Mouse (Mus musculus) bone marrow macrophage, adult 2 months (primary cell): Measurements from ENCODE around the gene Srd5a3. TPM values are rescaled to one million over a fixed set of nuclear protein-coding genes. Genes with fewer than 3 reads are reported as not detected.
A peak's percentile ranks its signal among the peaks of the same experiment; 100 is the strongest.
"Not testable (repeated sequence)": the region's sequence is repeated elsewhere in the genome, so short reads cannot be mapped to it uniquely, and the experiment has no call there.

Experiments used
- H3K27ac ChIP-seq: 2 replicates; pipeline ENCODE4 v1.5.1; 2012; ENCODE audit warnings: low read depth, low read length; ENCODE audit not compliant: insufficient read depth
- H3K4me1 ChIP-seq: 2 replicates; pipeline ENCODE4 v1.6.1; 2012; ENCODE audit warnings: low read length; ENCODE audit not compliant: control insufficient read depth, insufficient read depth
- H3K4me3 ChIP-seq: 2 replicates; pipeline ENCODE4 v1.5.1; 2012; ENCODE audit warnings: mild to moderate bottlenecking, low read length, moderate library complexity; ENCODE audit not compliant: insufficient read depth
- CTCF ChIP-seq: IDR thresholded peaks from 2 replicates; pipeline ENCODE4 v1.5.1; 2012; ENCODE audit warnings: low read depth, mild to moderate bottlenecking, low read length, moderate library complexity
- POLR2A ChIP-seq: IDR thresholded peaks from 2 replicates; pipeline ENCODE4 v1.6.1; 2012; ENCODE audit warnings: mild to moderate bottlenecking, low read depth, low read length, borderline replicate concordance
- polyA plus RNA-seq: library from polyadenylated mRNA; stranded (reverse); fragments of >200 nt; gene quantifications from 2 replicates; pipeline ENCODE4 v1.2.4, GENCODE M21; 2012; ENCODE audit not compliant: missing spikeins, insufficient read depth, insufficient read length

Gene Srd5a3
- polyA plus RNA-seq, result 57.3 and 60.0 TPM in 2 replicates

GRCm38 (mm10) chr5:76139808-76140729, at the start of gene Srd5a3:
TSS of gene Srd5a3 (plus strand) at chr5:76140271.
- TF ChIP-seq CTCF, result no peak; the same call in 1 of the 2 replicates
- TF ChIP-seq POLR2A, result 0 out of 2 replicates have a peak, but pooled peaks have one; percentile 17
- Histone ChIP-seq H3K4me1 (peaks cover 43% of the 10 kb centered on the region), H3K27ac (peak within 1 kb of the TSS; percentile 90), H3K4me3 (peak within 1 kb of the TSS; percentile 75)

- H3K4me1 ChIP-seq, H3K4me3 ChIP-seq, H3K27ac ChIP-seq: not testable (repeated sequence)
These were observed 36.3 kb upstream of the Srd5a3 start for GRCm38 (mm10) chr5:76103809-76104208.

- no peaks in the 10 kb centered on the region for H3K4me1 ChIP-seq
- TF ChIP-seq CTCF, result no peak
- TF ChIP-seq POLR2A, result no peak
- H3K4me3 ChIP-seq, result no peak overlapping the region
- H3K27ac ChIP-seq, result no peak overlapping the region
These were observed 32.8 kb upstream of the Srd5a3 start for GRCm38 (mm10) chr5:76107306-76107705.

GRCm38 (mm10) chr5:76108496-76108895, 31.6 kb upstream of the Srd5a3 start:
- H3K4me1 ChIP-seq, result no peaks in the 10 kb centered on the region
- H3K4me3 ChIP-seq, result no peak overlapping the region
- no peak overlapping the region for H3K27ac ChIP-seq
- TF ChIP-seq CTCF, result no peak
- TF ChIP-seq POLR2A, result no peak

GRCm38 (mm10) chr5:76111173-76111572, 28.9 kb upstream of the Srd5a3 start:
- H3K4me3 ChIP-seq, result no peak overlapping the region
- H3K27ac ChIP-seq, result no peak overlapping the region
- no peaks in the 10 kb centered on the region for H3K4me1 ChIP-seq
- TF ChIP-seq POLR2A, result no peak

- Histone ChIP-seq H3K4me1 (no peaks in the 10 kb centered on the region), H3K4me3 (no peak overlapping the region), H3K27ac (no peak overlapping the region)
- TF ChIP-seq CTCF (no peak), POLR2A (no peak)
These were observed 28.1 kb upstream of the Srd5a3 start for GRCm38 (mm10) chr5:76112016-76112415.

GRCm38 (mm10) chr5:76115436-76116041, 24.5 kb upstream of the Srd5a3 start:
- H3K4me3 ChIP-seq, result no peak overlapping the region
- TF ChIP-seq CTCF (no peak), POLR2A (no peak)
- no peaks in the 10 kb centered on the region for H3K4me1 ChIP-seq
- H3K27ac ChIP-seq, result no peak overlapping the region

- no peak for TF ChIP-seq POLR2A
- peak; percentile 25; the same call in 1 of the 2 replicates for TF ChIP-seq CTCF
- no peak overlapping the region for H3K27ac ChIP-seq
- H3K4me3 ChIP-seq, result no peak overlapping the region
- H3K4me1 ChIP-seq, result no peaks in the 10 kb centered on the region
These were observed 21.6 kb upstream of the Srd5a3 start for GRCm38 (mm10) chr5:76118441-76118840.

GRCm38 (mm10) chr5:76120634-76121033, 19.4 kb upstream of the Srd5a3 start:
- H3K27ac ChIP-seq, result no peak overlapping the region
- TF ChIP-seq POLR2A, result no peak
- no peak for TF ChIP-seq CTCF
- H3K4me1 ChIP-seq, result no peaks in the 10 kb centered on the region

More at GRCm38 (mm10) chr5:76120634-76121033, 19.4 kb upstream of the Srd5a3 start:
- H3K4me3 ChIP-seq, result no peak overlapping the region
